Mouse (Mus musculus): Measurements from ENCODE around the gene Asb15. TPM values are rescaled to one million over a fixed set of nuclear protein-coding genes. Genes with fewer than 3 reads are reported as not detected.

The Asb15 gene
- total RNA-seq, 2 experiments from 2014 or later = not detected

DNA sequence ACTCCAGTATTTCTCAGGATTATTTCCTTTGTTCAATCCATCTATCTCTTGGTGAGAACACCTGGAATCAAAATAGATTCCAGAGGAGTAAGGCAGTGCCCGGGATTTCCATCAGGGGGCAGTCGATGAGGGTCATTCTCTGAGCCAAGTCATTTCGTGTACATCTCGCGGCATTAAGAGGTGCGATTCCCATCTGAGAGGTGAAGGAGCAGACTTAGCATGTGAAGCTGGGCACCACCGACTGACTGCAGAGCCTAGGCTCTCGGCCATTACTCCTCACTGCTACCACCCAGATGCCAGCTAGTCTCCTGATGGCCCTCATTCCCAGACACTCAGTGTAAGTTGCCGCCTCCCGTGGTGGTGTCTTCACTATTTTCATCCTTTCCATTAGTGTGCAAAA, 78.6 kb downstream of the Asb15 start:
- no peak for DNase-seq (ENCODE audit: low spot score in 2 of 2)

GRCm38 (mm10) chr6:24607531-24607930, 79.6 kb downstream of the Asb15 start:
- no peak for DNase-seq (ENCODE audit: low spot score in 2 of 2)

DNA sequence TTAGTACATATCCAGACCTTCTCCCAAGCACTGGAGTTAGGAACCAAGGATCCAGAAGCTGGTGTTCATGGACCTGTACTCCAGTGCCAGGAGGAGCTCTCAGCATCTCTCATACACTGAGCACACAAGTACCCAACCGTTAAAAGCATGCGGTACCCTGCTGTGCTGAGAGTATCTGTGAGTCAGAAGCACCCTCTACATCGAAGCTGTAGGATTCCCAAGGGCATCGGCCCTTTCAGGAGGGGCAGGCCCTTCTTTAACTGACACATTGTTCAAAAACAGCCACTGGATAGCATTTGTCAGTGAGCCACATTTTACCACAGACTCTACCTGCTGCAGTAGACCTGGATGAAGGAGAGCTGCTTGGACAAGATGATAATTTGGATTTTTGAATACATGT, 80.2 kb downstream of the Asb15 start:
- no peak for DNase-seq (ENCODE audit: low spot score in 2 of 2)

GRCm38 (mm10) chr6:24608682-24609081, 80.7 kb downstream of the Asb15 start:
- no peak for DNase-seq (ENCODE audit: low spot score in 2 of 2)

DNA sequence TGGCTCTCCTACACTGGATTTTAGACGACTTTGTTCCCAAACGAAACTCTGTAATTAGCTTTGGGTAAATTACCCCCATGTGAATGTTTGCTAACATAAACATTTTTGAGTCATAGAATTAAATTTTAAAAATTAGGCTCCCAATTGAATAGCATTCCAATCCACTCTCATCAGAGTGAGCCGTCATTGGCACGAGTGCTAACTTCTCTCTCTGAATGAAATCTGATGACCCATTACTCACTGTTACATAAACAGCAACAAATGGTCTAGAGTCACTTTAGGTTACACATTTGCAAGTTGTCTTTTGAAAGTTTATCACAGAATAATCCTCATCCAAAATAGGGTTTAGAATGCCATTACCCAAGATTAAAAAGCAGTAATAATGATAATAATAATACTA, 81.6 kb downstream of the Asb15 start:
- DNase-seq (ENCODE audit: low spot score in 2 of 2) = no peak

DNA sequence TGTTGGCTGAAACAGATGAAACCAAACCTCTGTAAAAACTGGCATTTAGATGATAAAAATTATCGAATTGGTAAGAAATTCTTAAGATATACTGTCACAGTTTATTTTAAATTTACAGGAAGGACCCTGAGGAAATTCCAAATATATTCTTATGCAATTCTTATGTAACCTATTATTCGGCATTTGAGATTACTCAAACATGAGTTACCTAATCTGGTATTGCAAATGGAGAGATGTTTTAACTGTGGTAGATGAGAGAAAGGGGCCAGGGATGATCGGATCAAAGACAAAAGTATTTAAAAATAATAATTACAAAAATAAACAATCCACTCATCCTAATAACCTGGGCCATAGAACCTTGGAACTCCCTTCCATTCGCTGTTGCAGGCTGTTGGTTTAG, 82.4 kb downstream of the Asb15 start:
- no peak for DNase-seq (ENCODE audit: low spot score in 2 of 2)

DNA sequence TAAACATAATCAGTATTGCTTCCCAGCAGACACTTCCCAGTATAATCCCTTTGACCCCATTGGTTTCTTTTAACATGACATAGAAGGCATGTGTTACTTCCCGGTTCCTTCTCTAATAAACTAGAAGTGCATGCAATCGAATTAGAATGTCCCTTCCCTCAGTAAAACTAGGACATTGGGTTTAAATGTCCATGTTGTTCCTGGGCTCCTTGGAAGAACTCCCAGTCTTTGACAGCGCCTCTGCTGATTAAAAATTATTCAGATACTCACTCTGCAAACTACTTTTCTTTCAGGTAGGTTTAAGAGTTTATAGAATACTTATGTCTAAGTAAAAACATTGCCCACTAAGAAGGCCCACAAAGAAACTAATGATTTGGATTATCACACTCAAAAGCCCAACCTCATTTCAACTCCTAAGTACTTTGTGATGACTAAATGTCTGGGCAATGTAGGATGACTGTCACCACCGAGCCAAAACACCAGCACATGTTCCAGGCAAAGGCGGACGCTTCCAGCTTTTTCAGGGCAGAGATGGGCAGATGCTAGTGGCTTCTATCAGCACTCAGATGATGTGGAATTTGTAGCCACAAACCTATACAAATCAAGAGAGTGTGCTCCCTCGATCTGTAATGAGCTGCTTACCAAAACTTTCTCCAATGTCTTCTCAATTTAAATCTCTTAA, 84.3 kb downstream of the Asb15 start:
- no peak for DNase-seq (ENCODE audit: low spot score in 2 of 2)

- DNase-seq (ENCODE audit: low spot score in 2 of 2) = no peak
These were observed 85.4 kb downstream of the Asb15 start for GRCm38 (mm10) chr6:24613346-24613745.

DNA sequence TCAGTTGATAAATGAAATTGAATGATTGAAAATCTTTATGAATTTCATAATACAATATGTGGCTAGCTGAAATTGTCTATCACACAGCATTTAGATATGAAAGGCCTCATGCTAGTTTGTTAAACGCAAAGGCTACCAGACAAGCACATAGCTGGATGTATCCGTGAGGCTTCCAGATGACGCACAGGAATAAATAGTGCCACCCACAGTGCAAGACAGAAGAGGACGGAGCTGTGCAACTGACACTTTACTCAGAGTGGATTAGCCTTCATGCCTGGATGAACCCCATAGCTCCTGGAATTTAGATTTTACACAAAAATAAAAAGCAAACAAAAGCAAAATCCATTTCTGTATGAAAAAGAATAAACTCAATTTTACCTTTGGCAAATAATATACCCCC, 86.0 kb downstream of the Asb15 start:
- no peak for DNase-seq (ENCODE audit: low spot score in 2 of 2)

DNA sequence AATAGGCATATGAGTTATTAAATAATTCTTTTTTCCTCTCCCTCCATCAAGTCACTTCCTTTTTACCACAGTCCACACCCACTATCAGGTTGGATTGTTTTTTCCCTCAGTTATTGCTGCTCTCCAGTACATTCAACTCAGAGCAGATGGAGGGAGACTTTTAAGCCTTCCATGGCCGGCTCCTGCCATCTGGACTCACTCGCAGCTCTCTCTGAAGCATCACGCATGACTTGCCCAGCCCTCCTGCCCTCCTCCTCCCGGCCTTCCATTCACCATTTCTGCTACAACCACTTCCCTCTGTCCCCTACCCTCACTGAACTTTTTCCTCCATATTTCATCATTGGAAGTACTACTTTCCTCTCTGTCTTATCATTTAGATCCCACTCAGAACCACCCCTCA, 88.8 kb downstream of the Asb15 start:
- DNase-seq (ENCODE audit: low spot score in 2 of 2) = no peak

- no peak for DNase-seq (ENCODE audit: low spot score in 2 of 2)
These were observed 91.5 kb downstream of the Asb15 start for GRCm38 (mm10) chr6:24619285-24620045.

DNA sequence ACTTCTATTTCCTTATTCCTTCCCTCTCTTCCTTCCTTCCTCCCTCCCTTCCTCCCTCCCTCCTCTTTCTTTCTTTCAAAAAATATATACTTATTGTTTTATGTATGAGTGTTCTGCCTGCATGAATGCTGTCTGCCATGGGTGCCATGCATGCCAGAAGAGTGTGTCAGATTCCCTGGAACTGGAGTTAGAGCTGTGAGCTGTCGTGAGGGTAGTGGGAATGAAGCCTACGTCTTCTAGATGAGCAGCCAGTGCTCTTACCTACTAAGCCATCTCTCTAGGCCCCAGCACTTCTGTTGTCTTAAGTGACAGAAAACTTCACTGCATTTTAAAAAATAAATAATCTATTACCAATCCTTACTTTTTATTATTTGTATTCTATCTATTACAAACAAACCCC, 93.0 kb downstream of the Asb15 start:
- DNase-seq (ENCODE audit: low spot score in 2 of 2) = no peak

- DNase-seq (ENCODE audit: low spot score in 2 of 2) = no peak
These were observed 94.2 kb downstream of the Asb15 start for GRCm38 (mm10) chr6:24622098-24622497.

Other genes with a start within 250 kb of the Asb15 start
- 1 to 10 TPM; 1.1 to 1.3 TPM for gene Iqub, start 13.1 kb upstream of the Asb15 start, total RNA-seq (2021)
- gene Ndufa5, start 131 bp upstream of the Asb15 start, total RNA-seq (2021) = 100 to 1,000 TPM; 311 to 320 TPM
- not detected for gene Lmod2, start 69.6 kb downstream of the Asb15 start, total RNA-seq (2021)
- 10 to 100 TPM; 69.3 to 81.8 TPM for gene Wasl, start 136.9 kb downstream of the Asb15 start, total RNA-seq (2021)
- not detected for gene Hyal6, start 205.1 kb downstream of the Asb15 start, total RNA-seq (2021)
- gene Hyal4, start 220.2 kb downstream of the Asb15 start, total RNA-seq (2021) = not detected

Measured in layer of hippocampus, postnatal 10 days (tissue).